Mouse (Mus musculus) testis, adult 2 months (tissue): ENCODE results near the gene Syn3.

Experiments used
- CTCF ChIP-seq: fragments of 200-500 bp; IDR thresholded peaks from 2 replicates; pipeline ENCODE4 v1.5.1; 2012; ENCODE audit warnings: low read depth, mild to moderate bottlenecking, inconsistent platforms, low read length, moderate library complexity; ENCODE audit not compliant: control insufficient read depth, insufficient read depth, insufficient replicate concordance
- POLR2A ChIP-seq: fragments of 200-500 bp; IDR thresholded peaks from 2 replicates; pipeline ENCODE4 v1.6.1; 2012; ENCODE audit warnings: low read depth, mild to moderate bottlenecking, inconsistent platforms, low read length, moderate library complexity; ENCODE audit not compliant: control insufficient read depth

DNA sequence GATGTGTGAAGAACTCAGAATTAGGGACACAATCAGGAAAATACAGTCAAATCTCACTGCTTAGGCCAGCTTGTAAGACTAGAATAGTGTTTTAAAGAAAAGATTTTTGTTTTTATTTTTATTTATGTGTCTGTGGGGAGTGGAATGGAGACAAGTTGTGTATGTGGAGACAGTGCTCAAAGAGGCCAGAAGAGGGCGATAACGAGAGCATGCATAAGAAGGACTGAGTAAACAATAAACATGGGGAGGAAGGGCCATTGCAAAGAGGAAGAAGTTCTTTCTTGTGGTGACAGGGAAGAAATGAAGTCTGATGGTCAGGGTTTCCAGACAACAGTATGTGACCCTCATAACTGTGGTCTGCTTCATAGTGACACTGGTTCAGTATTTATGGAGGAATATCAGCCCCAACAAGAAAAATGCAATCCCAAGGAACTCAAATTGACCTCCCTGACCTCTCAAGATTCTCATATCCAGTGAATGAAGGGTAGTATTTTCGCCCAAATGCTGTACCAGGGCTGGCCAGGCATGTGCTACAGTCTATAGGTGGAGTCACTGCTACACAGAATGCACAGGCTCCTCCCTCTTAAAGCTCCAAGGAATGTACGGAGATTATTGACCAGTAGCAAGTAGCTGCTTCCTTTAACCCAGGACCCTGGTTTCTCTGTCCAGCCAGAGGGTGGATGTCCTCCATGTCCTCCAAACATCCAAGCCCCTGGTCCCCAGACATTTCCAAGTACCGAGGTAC lies 141.7 kb downstream of the Syn3 start:
- TF ChIP-seq CTCF (no peak), POLR2A (no peak)
